Mouse (Mus musculus) G1E (cell line): ENCODE results near the gene Ddit4.

Experiments
- CTCF ChIP-seq: IDR thresholded peaks from 2 replicates; pipeline ENCODE4 v1.5.1; 2012; ENCODE audit warnings: low read depth, low read length, inconsistent platforms, mixed read lengths
- GATA1 ChIP-seq: IDR thresholded peaks from 2 replicates; pipeline ENCODE4 v1.6.1; 2012; ENCODE audit warnings: borderline replicate concordance, low read length, inconsistent platforms, mixed read lengths
- GATA2 ChIP-seq: IDR thresholded peaks from 2 replicates; pipeline ENCODE4 v1.6.1; 2012; ENCODE audit warnings: low read depth, low read length, inconsistent platforms, borderline replicate concordance
- POLR2AphosphoS5 ChIP-seq: IDR thresholded peaks from 2 replicates; pipeline ENCODE4 v1.6.1; 2012; ENCODE audit warnings: low read depth, low read length, inconsistent platforms; ENCODE audit not compliant: insufficient replicate concordance
- TAL1 ChIP-seq: conservative IDR thresholded peaks from 2 replicates; pipeline ENCODE4 v1.6.1; 2012; ENCODE audit warnings: low read depth, low read length, inconsistent platforms, mixed read lengths

DNA sequence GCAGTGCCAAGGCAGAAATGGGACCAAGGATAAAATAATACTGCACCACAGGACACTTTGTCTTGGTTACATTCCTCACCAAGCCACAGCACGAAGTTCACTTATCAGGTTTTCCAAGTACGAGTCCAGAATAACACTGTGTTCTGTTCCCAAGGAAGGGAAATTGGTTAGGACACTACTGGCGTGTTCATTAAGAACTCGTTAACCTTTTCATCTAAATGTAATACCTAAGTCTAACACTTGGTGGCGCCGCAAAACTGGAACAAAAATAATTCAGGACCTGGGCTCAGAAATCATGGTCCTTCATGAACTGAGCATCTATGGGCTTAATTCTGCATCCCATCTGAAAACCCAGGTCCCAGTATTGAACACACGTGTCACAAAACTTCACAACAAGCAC lies 46.0 kb upstream of the Ddit4 start:
- no peak for TF ChIP-seq CTCF
- no peak for TF ChIP-seq TAL1
- no peak for TF ChIP-seq GATA1
- TF ChIP-seq POLR2AphosphoS5, result no peak
- no peak for TF ChIP-seq GATA2
